Comparison of ENCODE assay signal across 8 mouse cellular contexts in the genomic region with DNA sequence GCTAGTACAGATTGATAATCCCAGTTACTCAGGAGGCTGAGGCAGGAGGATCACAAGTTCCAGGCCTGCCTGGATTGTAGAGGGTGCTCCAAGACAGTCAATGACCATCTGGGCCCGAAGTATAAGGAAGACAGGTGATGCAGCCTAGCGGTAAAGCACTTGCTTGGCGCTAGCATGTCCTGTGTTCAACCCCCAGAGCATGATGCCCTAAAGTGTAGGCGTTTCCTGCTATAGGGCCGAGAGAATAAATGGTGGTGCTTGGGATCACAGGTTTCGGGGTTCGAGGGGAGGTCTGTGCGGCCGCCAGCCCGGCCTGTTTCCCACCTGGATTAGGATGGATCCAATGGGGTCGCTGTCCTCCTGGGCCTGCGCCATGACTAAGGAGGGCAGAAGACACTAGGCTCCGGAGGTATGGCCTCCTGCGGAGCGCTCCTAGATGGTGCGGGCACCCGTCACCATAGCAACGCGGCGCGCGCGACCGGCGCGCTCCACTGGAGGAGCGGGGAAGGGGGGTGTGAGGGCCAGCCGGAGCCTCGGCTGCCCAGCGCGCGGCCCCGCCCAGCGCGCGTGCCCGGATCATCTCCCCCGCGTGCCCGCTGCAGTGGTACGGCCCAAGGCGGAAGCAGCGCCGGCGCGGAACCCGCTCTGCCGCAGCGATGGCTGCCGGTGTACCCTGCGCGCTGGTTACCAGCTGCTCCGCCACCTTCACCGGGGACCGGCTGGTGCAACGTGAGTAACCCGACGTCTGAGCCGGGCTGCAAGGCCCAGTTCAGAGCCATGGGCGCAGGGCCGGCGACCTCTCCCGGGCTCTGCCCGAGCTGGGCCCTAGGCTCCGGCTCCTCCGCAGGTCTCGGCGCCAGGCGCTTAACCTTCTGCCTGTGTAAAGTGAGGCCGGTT. TPM values are rescaled to one million over a fixed set of nuclear protein-coding genes. Genes with fewer than 3 reads are reported as not detected.
DNase-seq lines count a peak whose midpoint lies in the region; ATAC-seq and TF ChIP-seq lines count a peak whose summit lies in the region.

A gene (minus strand): TSS at position 451 of the 897 bp plus-strand sequence.
A gene (plus strand): TSS at position 618 of the 897 bp plus-strand sequence.

- H3K9ac ChIP-seq in forebrain, embryonic 15.5 days (replicated peaks): peak within 1 kb of the TSS; percentile 90
- peak within 1 kb of the TSS; percentile 65 for H3K9ac ChIP-seq in neural tube, embryonic 14.5 days (replicated peaks; ENCODE audit: low read depth, low read length)

- H3K4me2 ChIP-seq in forebrain, embryonic 15.5 days (replicated peaks): peak within 1 kb of the TSS; percentile 73
- peak within 1 kb of the TSS; percentile 54 for H3K4me2 ChIP-seq in neural tube, embryonic 14.5 days (ENCODE audit: low read depth, low read length)

- peaks cover 15% of the 10 kb centered on the region for H3K27me3 ChIP-seq in G1E (ENCODE audit: insufficient read depth, low read length)
- H3K27me3 ChIP-seq in forebrain, embryonic 15.5 days: no peaks in the 10 kb centered on the region
- no peaks in the 10 kb centered on the region for H3K27me3 ChIP-seq in neural tube, embryonic 14.5 days (ENCODE audit: control insufficient read depth, insufficient read depth, low read length)
- H3K27me3 ChIP-seq in testis, adult 2 months (ENCODE audit: control insufficient read depth, insufficient read depth, low read length): no peaks in the 10 kb centered on the region

- peak; percentile 77 for ATAC-seq in G1E (ENCODE audit: extremely low read depth, insufficient number of reproducible peaks, low FRiP score, poor library complexity, severe bottlenecking)
- peak; percentile 99 for ATAC-seq in forebrain, embryonic 15.5 days (replicated peaks)
- ATAC-seq in neural tube, embryonic 14.5 days (ENCODE audit: low read depth): peak; percentile 99

- 1% methylated on average over 70 of the region's 70 CpGs for WGBS in forebrain, embryonic 15.5 days
- WGBS in neural tube, embryonic 14.5 days: 1% methylated on average over 58 of the region's 70 CpGs

- H3K4me1 ChIP-seq in G1E (ENCODE audit: insufficient read depth, low read depth, low read length): peaks cover 20% of the 10 kb centered on the region
- H3K4me1 ChIP-seq in forebrain, embryonic 15.5 days: peaks cover 16% of the 10 kb centered on the region
- peaks cover 9% of the 10 kb centered on the region; the same call in 1 of the 2 replicates for H3K4me1 ChIP-seq in neural tube, embryonic 14.5 days (ENCODE audit: control insufficient read depth, insufficient read depth, low read length)
- peaks cover 10% of the 10 kb centered on the region for H3K4me1 ChIP-seq in testis, adult 2 months (ENCODE audit: control insufficient read depth, insufficient read depth, low read length)

- DNase-seq in G1E (ENCODE audit: low spot score): peak; percentile 92
- DNase-seq in cerebellum, adult 11-12 months: peak; percentile 96
- DNase-seq in heart, postnatal 25 days (ENCODE audit: low spot score): peak; percentile 91
- peak; percentile 96 to 98 for DNase-seq in layer of hippocampus, adult 18-20 months (ENCODE audit: low spot score in 2 of 2)
- peak; percentile 94 to 96 for DNase-seq in lung, adult 18-20 months

- peak within 1 kb of the TSS; percentile 63 for H3K27ac ChIP-seq in forebrain, embryonic 15.5 days (replicated peaks)
- peak within 1 kb of the TSS; percentile 73 for H3K27ac ChIP-seq in neural tube, embryonic 14.5 days (ENCODE audit: low read depth, low read length)
- H3K27ac ChIP-seq in testis, adult 2 months (ENCODE audit: control insufficient read depth, insufficient read depth, low read depth, low read length): peak within 1 kb of the TSS; percentile 87

- peaks cover 7% of the 10 kb centered on the region for H3K36me3 ChIP-seq in G1E (replicated peaks)
- no peaks in the 10 kb centered on the region for H3K36me3 ChIP-seq in forebrain, embryonic 15.5 days
- no peaks in the 10 kb centered on the region for H3K36me3 ChIP-seq in neural tube, embryonic 14.5 days (ENCODE audit: control insufficient read depth, insufficient read depth, low read length)
- H3K36me3 ChIP-seq in testis, adult 2 months (ENCODE audit: control insufficient read depth, insufficient read depth, low read length): no peaks in the 10 kb centered on the region

- peak; percentile 86 for TF ChIP-seq POLR2A in testis, adult 2 months (IDR thresholded peaks at IDR 0.05; ENCODE audit: control insufficient read depth, low read depth, low read length)

- intact Hi-C loops in heart, postnatal 25 days (cut with DNase I): loop anchor here (5.0 to 10.0 kb wide), 2 partner anchors 207 to 465 kb away; a partner anchor contains a TSS

- TF ChIP-seq CTCF in G1E (IDR thresholded peaks at IDR 0.05; ENCODE audit: low read depth, low read length): no peak
- no peak for TF ChIP-seq CTCF in testis, adult 2 months (IDR thresholded peaks at IDR 0.05; ENCODE audit: control insufficient read depth, insufficient read depth, insufficient replicate concordance, low read depth, low read length)

- H3K9me3 ChIP-seq in G1E (replicated peaks): no peaks in the 10 kb centered on the region
- no peaks in the 10 kb centered on the region for H3K9me3 ChIP-seq in forebrain, embryonic 15.5 days
- no peaks in the 10 kb centered on the region for H3K9me3 ChIP-seq in neural tube, embryonic 14.5 days (ENCODE audit: control insufficient read depth, low read length)

- H3K4me3 ChIP-seq in G1E (ENCODE audit: low read depth, low read length): peak within 1 kb of the TSS; percentile 89
- H3K4me3 ChIP-seq in forebrain, embryonic 15.5 days: peak within 1 kb of the TSS; percentile 86
- H3K4me3 ChIP-seq in neural tube, embryonic 14.5 days (ENCODE audit: low read depth, low read length): peak within 1 kb of the TSS; percentile 77
- H3K4me3 ChIP-seq in testis, adult 2 months (ENCODE audit: control insufficient read depth, low read depth, low read length): peak within 1 kb of the TSS; percentile 96

RNA-seq across cellular contexts. Expression of the first gene that starts in this region (rescaled TPM):
- total RNA-seq in G1E (2014; fragmentation: Nextera tagmentation) (not detected in 2 replicates), G1E (2017) (0.06 and 0.22 TPM in 2 replicates)
- not detected in 2 replicates for polyA plus RNA-seq in G1E (2012)
- 0.13 and 0.15 TPM in 2 replicates for polyA plus RNA-seq in forebrain, embryonic 15.5 days (2015; fragmentation: Nextera tagmentation; extraction: Ambion mirVana)
- not detected for total RNA-seq in heart, postnatal 25 days (2021)
- under 1 TPM in 1 of 2 experiments, not detected in 1; 0.07 TPM for total RNA-seq in layer of hippocampus, adult 18-20 months (2021)
- 0.16 and 0.28 TPM in 2 replicates for polyA plus RNA-seq in neural tube, embryonic 14.5 days (2014; fragmentation: Nextera tagmentation; extraction: Ambion mirVana)
- 64.0 and 65.4 TPM in 2 replicates for polyA plus RNA-seq in testis, adult 2 months (2012; rRNA removed)

RNA-seq across cellular contexts. Expression of the second gene that starts in this region (rescaled TPM):
- 12.9 and 16.9 TPM in 2 replicates for total RNA-seq in G1E (2014; fragmentation: Nextera tagmentation)
- total RNA-seq in G1E (2017): 27.5 and 30.0 TPM in 2 replicates
- polyA plus RNA-seq in G1E (2012): 3.3 and 5.0 TPM in 2 replicates
- 52.3 and 56.6 TPM in 2 replicates for polyA plus RNA-seq in forebrain, embryonic 15.5 days (2015; fragmentation: Nextera tagmentation; extraction: Ambion mirVana)
- total RNA-seq in heart, postnatal 25 days (2021): 10 to 100 TPM; 17.9 to 22.0 TPM
- total RNA-seq in layer of hippocampus, adult 18-20 months (2021): 10 to 100 TPM; 59.0 to 64.8 TPM
- 51.6 and 65.0 TPM in 2 replicates for polyA plus RNA-seq in neural tube, embryonic 14.5 days (2014; fragmentation: Nextera tagmentation; extraction: Ambion mirVana)
- polyA plus RNA-seq in testis, adult 2 months (2012; rRNA removed): 9.1 and 12.2 TPM in 2 replicates

Comparison
In these comparisons a context has a peak if more than half of its experiments do, and no peak if none do; other contexts are left out.
1. Peak in every context shown above with its lines: DNase-seq, ATAC-seq, H3K4me3 ChIP-seq and H3K27ac ChIP-seq.
2. RNA of the first gene that starts in this region (polyA plus RNA-seq): 64.0 to 65.4 TPM in testis, adult 2 months; 0.16 to 0.28 TPM in neural tube, embryonic 14.5 days, 0.13 to 0.15 TPM in forebrain, embryonic 15.5 days and not detected in G1E; every median in the first group is over 10 times any median in the second.